Mouse (Mus musculus) ES-CJ7 (cell line): ENCODE measurements around the gene Rilpl1.
"Not testable (repeated sequence)": the region's sequence is repeated elsewhere in the genome, so short reads cannot be mapped to it uniquely, and the experiment has no call there.

ENCODE experiments used
- DNase-seq: peaks from one replicate; pipeline ENCODE4 v3.0.0; 2011; ENCODE audit warnings: low read depth, low spot score

Rilpl1 gene

DNA sequence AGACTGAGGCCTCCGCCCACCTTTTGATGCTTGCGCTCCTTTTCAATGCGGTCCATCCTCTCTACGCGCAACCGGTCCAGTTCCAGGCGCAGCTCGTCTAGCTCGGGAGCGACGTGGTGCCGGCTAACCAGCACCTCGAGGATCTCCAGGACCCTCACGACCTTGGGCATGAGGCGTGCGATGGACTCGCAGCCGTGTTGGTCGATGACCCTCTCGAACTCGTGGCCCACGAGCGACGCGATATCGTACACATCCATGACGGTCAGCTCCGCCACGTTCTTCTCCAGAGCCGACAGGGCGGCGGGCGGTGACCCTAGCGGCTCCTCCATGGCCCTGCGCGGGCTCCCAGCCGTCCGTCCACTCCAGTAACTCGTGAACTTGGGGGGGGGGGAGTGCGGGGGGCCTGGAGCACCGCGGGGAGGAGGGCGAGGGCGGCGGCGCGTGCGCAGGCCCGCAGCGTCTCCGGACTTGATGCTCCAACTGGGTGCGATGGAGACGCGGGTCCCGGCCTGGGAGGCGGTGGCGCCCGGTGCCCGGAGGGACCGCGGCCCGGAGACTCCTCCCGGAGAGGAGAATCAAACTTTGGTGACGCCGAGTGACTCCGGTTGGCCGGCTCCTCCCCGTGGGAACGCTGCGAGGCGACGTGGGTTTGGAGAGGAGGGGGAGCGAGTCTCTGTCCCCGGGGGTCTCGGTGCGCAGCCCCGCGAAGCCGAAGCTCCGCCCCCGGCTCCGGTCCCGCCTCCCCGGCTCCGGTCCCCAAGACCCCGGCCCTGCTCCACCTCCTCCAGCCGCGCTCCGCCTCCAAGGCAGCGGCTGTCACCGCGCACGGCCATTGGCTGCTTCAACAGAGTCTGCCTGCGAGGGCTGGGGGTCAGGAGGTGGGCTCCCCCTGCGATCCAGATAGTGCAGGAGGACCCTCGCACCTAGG lies at the start of gene Rilpl1:
TSS of gene Rilpl1 (minus strand) at position 737 of the 928 bp plus-strand sequence.
- DNase-seq = peak; percentile 71

DNA sequence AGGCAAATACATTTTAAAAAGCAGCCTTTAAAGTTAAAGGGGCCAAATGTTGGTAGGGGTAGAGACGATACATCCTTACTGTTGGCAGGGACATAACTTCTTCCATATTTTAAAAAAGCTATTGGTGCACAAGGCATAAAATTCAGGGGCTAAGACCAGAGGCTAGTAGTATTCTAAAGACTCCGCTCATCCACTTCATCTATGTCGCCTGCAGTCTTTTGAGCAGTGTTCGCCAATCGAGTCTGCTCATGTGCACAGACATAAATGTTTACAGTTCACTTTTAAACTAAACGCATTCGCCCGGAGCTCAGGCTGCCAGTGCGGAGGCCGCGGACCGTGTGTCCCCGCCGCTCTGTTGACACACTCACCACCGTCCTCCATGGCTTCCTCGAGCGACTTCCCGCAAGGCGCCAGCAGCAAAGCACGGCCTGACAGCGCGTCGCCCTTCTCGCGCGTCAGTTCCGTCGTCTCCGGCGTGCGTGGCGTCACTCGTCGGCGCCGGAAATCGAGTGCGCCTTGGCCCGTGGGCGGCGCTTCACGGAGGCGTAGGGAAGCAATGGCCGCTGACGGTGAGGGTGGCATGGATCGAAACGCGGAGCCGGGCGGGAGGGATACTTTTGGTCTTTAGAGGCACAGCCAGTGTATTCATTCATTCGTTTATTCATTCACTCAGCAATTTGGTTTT lies 47.6 kb upstream of the Rilpl1 start, which contains the start of the genes Eif2b1 and Gtf2h3:
TSS of gene Eif2b1 (minus strand) at position 499 of the 685 bp plus-strand sequence.
TSS of gene Gtf2h3 (plus strand) at position 508 of the 685 bp plus-strand sequence.
- DNase-seq = peak; percentile 92

DNA sequence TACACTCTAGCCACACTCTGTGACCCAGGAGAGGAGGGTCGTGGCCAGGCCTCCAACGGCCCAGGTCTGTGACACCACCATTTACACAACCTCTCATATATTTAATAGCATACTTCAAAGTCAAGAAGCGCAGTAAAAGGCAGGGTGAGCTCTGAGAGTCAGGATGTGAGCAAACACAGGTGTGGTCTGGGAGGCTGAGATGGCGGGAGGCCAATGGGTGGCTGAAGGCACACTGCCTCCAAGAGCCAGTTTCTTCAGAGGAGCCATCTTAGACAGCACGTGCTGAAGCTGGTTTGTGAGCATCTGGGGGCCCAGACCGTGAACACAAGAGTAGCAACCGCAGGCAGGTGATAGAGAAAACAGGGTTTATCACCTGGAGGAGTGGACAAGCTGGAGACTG lies 44.3 kb upstream of the Rilpl1 start:
- DNase-seq = no peak

DNA sequence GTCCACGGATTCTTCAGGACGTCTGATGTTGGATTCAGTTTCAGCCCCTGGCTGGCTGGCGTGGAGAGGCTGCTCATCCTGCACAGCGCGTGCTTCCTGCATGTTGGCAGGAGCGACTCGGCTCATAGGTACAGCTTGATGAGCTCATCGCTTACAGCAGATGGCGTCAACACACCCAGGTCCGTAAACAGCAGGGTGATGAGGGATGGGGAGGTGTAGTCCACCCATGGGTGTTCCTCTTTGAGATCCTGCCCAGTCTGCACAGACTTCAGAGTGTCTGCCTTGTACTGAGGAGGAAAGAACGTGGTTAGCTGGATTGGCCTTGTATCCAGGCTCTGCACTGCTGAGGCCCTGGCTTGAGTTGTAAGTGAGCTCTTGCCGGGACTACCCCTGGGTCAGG lies 39.9 kb upstream of the Rilpl1 start:
- no peak for DNase-seq

DNA sequence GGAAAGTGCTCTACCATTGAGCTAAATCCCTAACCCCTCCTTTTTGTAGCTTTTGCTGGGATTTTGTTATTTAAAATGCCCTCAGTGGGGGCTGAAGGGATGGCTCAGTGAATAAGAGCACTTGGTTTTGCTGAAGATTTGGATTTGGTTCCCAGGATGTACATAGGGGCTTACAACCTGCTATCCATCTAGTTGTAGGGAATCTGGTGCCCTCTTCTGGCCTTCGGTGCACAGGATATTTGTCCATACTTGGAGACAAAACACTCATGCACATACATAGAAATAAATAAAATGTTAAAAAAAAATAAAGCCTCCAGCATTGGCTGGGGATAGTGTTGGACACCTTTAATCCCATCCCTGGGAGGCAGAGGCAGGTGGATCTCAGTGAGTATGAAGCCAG lies 24.0 kb upstream of the Rilpl1 start:
- peak; percentile 38 for DNase-seq

DNA sequence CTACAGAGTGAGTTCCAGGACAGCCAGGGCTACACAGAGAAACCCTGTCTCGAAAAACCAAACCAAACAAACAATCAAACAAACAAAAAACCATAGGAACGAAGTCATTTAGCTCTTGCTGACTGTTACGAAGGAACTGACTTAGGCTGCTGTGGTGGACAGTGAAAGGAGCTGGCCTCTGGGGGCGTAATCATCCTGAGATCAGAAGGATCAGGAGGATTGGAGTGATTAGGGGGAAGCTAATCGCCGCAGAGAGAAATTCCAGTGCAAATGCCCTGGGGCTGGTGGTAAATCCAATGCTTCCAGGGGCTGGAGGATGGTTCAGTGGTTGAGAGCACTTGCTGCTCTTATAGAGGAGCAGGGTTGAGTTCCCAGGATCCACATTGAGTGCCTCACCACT lies 22.4 kb upstream of the Rilpl1 start:
- DNase-seq = peak; percentile 49

DNA sequence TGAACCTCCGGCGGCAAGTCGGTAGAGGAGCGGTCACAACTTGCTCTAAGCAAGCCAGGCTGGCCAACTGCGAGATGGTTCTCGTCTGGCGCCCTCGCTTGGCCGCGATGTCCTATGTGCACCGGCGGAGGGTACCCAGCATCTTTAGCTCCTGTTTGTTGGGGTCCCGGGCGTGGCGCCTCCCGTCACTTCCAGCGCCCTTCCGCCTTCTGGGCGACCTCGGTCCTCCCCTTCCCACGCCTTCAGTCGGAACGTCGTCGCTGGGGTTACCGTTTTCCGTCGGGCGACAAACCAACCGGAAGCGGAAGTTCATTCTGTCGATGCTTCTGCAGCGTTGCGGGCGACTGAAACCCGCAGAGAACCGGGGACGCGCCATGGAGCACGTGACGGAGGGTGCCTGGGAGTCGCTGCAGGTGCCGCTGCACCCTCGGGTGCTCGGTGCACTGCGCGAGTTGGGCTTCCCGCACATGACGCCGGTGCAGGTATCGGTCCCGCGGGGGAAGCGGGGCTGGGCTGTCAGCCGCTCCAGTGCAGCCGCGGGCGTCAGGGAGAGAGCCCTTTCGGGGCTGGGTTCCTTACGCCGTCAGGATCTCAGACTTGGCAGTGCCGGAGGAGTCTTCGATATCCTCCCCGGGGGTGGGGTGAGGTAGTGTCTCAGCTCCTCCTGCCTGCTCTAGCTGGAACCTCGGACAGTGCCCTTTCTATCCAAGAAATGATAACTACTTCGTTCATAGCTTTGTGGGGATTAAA lies 21.5 kb upstream of the Rilpl1 start, which contains the start of gene Ddx55:
TSS of gene Ddx55 (plus strand) at position 307 of the 750 bp plus-strand sequence.
- peak; percentile 96 for DNase-seq

DNA sequence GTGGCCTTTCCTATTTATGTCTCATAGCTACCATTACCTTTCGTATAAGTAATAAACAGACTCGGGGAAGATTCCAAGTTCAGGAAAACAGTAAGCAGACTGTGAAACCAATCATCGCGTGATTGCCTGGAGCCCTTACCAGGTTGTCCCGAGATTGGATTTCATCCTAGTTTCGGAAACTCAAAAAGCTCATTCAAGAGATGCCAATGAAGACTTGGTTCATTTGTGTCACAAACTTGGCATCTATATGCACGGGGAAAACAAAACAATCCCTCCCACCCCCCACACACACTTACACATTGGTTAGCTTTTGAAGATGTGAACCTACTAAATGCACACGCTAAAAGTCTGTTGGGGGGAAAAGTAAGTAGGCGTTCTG lies 20.9 kb upstream of the Rilpl1 start:
- no peak for DNase-seq

DNA sequence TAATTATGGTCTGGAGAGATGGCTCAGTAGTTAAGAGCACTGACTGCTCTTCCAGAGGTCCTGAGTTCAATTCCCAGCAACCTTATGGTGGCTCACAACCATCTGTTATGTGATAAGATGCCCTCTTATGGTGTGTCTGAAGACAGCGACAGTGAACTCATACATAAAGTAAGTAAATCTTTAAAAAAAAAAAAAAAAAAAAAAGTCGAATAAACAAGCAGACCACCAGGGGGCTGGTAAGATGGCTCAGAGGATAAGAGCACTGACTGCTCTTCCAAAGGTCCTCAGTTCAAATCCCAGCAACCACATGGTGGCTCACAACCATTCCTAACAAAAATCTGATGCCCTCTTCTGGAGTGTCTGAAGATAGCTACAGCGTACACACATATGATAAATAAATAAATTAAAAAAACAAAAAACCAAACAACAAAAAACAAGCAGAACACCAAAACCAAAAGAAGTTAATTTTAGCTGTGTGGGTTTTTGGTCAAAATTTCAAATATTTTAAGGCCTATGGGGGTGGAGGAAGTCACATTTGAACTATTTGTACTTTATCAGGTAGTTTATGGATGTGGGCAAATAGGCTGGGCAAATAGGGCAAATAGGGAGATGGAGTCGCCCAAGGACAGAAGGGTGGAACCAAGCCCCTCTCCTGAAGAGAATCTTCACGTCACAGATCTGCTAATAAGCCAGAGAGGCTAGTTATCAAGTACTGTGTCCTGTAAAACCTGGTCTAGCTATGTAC lies 20.3 kb upstream of the Rilpl1 start:
- peak; percentile 59 for DNase-seq

DNA sequence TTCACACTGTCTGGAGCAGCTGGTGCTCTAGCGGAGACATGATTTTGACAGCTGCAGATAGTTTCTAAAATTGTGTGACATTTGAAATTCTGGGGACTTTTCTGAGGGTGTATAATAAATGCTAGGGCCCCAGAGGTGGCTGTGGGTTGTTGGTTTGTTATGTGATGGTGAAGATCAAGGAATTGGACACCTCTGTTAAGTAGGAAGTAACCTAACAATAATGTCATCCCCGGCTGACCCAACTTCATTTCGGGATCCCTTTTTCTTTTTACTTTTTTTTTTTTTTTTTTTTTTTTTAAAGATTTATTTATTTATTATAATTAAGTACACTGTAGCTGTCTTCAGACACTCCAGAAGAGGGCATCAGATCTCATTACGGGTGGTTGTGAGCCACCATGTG lies 19.5 kb upstream of the Rilpl1 start:
- not testable (repeated sequence) for DNase-seq

DNA sequence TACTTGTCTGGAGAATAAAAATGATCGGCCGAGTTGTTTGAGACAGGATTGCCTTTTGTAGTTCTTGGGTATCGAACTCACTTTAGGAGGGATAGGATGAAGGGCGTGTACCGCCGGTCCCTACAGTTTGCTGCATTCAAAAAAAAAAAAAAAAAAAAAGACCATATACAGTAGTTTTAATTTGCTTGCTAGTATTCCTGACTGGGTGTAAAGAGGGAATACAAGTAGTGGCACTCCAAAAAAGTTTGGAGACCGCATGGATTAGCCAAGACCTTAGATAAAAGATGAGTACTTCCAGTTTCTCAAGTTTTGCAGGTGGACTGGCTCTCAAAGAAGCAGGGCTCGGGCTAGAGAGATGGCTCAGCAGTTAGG lies 10.4 kb upstream of the Rilpl1 start:
- DNase-seq = no peak

DNA sequence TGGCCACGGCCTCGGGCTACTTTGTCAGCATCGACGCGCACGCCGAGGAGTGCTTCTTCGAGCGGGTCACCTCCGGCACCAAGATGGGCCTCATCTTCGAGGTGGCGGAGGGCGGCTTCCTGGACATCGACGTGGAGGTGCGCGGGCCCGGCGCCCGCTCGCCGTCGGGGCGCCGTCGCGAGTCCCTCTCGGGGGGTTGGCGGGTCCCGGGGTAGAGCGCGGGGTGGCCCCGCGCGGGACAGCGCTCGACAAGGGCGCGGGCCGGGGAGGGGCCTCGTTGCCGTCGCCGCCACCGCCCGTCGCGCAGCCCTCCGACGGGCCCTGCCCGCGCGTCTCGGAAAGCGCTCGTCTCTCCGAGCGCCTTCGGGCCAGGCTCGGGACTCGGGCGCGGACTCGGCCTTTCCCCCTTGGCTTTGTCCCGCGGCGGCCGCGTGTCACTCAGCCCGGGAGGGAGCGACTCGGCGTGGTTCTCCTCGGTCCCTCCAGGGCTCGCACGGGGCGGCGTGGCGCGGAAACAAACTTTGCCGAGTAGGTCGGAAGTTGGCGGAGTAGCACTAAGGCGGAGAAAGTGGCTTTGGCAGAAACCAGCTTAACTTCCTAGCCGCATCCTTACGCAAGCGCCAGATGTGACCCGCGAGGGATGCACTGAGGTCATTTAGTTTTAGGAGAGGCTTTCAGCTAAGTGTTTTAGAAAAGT lies 9.9 kb upstream of the Rilpl1 start:
- peak; percentile 28 for DNase-seq

DNA sequence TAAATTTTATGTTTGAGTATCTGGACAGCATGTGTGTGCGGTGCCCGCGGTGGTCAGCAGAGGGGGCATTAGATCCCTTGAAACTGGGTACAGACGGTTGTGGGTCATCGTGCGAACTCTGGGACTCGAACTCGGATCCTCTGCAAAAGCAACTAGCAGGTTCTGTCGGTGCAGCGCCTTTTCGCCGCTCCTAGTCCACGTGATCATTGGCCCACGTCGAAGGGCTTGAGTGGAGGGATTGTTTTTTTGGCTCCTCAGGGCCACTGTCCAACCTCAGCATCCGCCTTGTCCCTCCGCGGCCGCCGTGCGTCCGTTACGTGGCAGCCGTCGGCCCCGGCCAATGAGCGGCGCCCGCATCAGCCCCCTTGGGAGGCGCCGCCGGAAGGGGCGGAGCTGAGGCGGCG lies 9.2 kb upstream of the Rilpl1 start, which contains the start of gene Tmed2:
TSS of gene Tmed2 (plus strand) at position 313 of the 404 bp plus-strand sequence.
- DNase-seq = peak; percentile 97

DNA sequence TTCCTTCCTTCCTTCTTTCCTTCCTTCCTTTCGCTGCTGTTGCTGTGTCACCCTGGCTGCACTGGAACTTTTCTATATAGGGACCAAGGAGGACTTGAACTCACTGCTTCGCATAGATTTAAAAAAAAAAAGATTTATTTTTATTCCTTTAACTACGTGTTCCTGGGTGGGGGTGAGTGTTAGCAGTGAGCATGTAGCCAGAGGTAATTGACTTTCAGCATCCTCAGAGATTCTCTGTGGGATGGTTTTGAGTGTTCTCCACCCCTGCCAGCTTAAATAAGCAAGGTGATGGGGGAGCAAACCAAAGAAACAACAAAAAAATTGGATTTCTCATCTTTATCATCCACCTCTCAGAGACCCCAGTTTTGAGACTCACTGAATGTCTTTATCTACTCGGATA lies 8.7 kb upstream of the Rilpl1 start:
- no peak for DNase-seq

DNA sequence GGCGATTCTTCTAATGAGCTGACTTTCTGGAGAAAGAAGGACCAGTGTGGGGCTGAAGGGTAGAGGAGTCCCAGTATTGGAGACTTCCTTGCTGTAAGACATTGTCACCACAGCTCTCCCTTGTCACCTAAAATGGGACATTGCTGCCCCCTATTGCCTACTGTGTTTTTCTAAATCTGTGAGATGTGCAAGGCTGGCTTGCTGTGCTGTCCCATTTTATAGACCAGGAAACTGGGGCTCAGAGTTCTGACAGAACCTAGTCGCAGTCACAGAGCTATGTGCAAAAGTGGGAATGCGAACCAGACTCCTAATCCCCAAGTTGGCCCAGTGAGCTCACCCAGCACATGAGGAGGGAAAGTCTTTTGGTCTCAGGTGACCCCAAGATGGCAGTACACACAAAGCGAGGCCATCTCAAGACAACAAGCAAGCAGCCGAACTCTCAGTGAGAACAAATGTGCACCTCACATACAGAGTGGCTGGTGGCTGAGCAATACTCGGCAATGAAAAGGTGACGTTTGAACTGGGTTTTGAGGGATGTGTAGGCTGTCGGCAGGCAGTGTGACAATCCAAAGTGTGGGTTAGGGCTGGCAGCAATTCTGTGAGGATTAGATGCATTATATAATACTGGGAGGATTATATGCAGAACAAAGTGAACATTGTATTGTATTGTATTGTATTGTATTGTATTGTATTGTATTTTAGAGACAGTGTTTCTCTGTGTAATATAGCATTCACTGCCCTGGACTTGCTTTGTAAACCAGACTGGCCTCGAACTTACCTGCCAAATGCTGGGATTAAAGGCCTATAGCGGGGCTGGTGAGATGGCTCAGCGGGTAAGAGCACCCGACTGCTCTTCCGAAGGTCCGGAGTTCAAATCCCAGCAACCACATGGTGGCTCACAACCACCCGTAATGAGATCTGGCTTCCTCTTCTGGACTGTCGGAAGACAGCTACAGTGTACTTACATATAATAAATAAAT lies 7.9 kb upstream of the Rilpl1 start:
- DNase-seq = peak; percentile 84

DNA sequence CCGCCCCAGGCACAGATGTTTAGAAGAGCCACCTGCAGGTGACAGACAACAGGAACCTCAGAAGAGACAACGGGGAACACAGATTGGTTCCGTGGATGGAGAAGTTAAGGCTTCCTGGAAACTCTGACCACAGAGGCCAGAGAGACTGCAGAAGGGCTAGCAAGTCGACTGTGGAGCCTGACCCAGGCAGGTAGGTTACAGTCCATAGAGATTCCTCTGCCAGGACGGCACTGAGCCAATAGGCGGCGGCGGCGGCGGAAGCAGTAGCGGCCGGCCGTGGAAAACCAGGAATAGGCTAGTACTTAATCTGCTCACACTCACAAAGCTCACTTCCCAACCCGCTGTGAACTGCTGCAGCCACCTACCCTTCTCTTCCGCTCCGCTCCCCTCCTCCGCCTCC lies 5.6 kb upstream of the Rilpl1 start:
- peak; percentile 62 for DNase-seq

DNA sequence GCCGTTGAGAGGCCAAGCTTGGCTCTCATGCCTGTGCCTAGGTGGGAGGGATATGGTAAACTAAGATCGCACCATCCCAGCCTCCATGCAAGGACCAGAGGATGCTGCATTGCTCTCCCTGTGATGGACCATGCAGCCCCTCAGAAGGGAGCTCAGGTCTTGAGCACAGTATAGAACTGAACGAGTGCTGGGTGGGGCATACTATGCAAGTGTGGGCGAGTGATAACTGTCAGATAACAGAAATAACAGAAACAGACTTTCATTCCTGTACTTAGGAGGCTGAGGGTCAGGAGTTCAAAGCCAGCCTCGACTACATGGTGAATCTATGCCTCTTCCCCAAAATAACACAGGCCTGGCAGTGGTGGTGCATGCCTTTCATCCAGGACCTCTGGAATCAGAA lies 3.8 kb upstream of the Rilpl1 start:
- DNase-seq = no peak

DNA sequence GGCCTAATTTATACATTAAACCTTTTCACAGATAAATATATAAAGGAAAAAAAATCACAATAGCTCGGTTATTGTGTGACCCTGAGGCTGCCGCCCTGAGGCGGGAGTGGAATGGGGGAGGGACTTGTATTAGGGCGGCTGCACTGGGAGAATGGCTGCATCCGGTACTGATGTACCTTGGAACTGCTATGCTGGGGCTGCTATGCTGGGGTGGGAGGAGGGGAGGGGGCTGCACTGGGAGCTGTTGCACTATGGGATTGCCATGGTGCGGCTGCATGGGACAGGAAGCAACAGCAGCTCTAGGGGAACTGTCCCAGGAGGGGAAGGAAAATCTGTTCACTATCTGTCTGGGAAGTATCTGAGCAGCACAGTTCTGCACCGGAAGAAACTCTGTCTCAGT lies 1.3 kb upstream of the Rilpl1 start:
- DNase-seq = peak; percentile 71

DNA sequence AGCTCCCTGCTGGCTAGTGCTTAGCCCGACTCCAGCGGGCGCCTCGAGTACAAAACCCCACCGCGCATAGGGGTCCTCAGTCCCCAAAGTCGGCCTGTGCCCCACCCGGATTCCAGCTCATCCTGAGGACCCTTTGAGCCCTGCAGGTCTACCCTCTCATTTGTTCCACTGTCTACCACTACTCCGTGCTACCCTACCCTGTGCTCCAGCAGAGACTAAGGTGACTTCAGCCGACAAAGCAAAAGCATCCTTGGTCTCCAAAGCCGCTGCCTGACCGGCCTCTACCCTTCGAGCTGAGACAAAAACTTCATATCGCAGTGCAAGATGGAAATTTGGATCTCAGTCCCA lies 366 bp upstream of the Rilpl1 start:
- DNase-seq = no peak
